Mouse (Mus musculus) ES-E14 (cell line): ENCODE measurements around the gene Smyd3.

Source experiments
- CHD2 ChIP-seq: IDR thresholded peaks from 2 replicates; pipeline ENCODE4 v1.6.1; 2014; ENCODE audit warnings: mild to moderate bottlenecking, low read depth, low read length, inconsistent platforms
- HCFC1 ChIP-seq: IDR thresholded peaks from 2 replicates; pipeline ENCODE4 v1.6.1; 2012; ENCODE audit warnings: low read length, inconsistent platforms, borderline replicate concordance; ENCODE audit not compliant: insufficient read depth
- MAFK ChIP-seq: IDR thresholded peaks from 2 replicates; pipeline ENCODE4 v1.6.1; 2014; ENCODE audit warnings: mild to moderate bottlenecking, low read depth, low read length, inconsistent platforms; ENCODE audit not compliant: insufficient read depth
- ZC3H11A ChIP-seq: IDR thresholded peaks from 2 replicates; pipeline ENCODE4 v1.6.1; 2012; ENCODE audit warnings: low read depth, mild to moderate bottlenecking, inconsistent platforms, low read length, borderline replicate concordance
- ZNF384 ChIP-seq: IDR thresholded peaks from 2 replicates; pipeline ENCODE4 v1.6.1; 2012; ENCODE audit warnings: low read depth, low read length, inconsistent platforms

- no peak for TF ChIP-seq MAFK
- TF ChIP-seq CHD2 = no peak
- TF ChIP-seq HCFC1 = no peak
- no peak for TF ChIP-seq ZC3H11A
- TF ChIP-seq ZNF384 = no peak
Measured at GRCm38 (mm10) chr1:179240663-179241279, 277.1 kb downstream of the Smyd3 start.
